Mouse (Mus musculus): ENCODE data around the gene Mto1.
A peak's percentile ranks its signal among the peaks of the same experiment; 100 is the strongest.
"Not testable (repeated sequence)": the region's sequence is repeated elsewhere in the genome, so short reads cannot be mapped to it uniquely, and the experiment has no call there.

Mto1 gene

GRCm38 (mm10) chr9:78476531-78477020, 28.6 kb downstream of the Mto1 start:
- no peak for DNase-seq

GRCm38 (mm10) chr9:78477021-78477551, 29.1 kb downstream of the Mto1 start:
- no peak for DNase-seq

DNA sequence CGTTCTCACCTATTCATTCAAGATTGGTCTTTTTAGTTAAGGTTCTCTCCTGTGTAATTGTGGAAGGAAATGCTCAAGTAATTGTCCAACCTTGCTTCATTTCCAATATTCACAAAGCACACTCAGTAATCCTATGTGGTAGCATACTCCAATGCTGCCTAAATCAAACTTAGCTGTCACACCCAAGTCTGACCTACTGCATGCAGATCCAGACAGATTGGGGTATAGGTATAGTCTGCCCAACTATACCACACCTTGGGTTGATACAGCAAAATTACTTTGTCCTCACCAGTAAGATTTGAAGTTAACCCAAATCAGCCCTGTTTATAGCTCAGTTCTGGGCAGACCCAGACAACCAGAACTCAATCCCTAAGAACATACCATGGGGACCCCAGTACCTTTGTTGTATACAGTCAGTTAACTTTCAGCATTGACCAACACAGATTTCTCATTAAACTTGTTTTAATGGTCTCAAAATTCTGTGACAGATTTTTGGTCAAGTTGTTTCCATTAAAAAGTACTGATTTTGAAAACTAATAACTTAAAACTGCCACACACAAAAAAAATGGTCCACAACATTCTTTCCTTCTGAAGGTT, 30.1 kb downstream of the Mto1 start:
- DNase-seq = not testable (repeated sequence)

GRCm38 (mm10) chr9:78479308-78479707, 31.3 kb downstream of the Mto1 start:
- DNase-seq = not testable (repeated sequence)

DNA sequence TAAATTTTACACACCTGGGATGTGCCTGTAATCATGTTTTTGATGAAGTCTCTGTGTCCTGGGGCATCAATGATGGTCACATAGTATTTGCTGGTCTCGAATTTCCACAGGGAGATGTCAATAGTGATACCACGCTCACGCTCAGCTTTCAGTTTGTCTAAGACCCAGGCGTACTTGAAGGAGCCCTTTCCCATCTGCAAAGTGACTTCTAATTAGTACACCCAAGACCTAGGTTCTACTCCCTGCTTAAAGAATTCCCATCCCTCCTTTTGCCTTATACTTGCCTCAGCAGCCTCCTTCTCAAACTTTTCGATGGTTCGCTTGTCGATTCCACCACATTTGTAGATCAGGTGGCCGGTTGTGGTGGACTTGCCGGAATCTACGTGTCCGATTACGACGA, 32.2 kb downstream of the Mto1 start:
- not testable (repeated sequence) for DNase-seq

DNA sequence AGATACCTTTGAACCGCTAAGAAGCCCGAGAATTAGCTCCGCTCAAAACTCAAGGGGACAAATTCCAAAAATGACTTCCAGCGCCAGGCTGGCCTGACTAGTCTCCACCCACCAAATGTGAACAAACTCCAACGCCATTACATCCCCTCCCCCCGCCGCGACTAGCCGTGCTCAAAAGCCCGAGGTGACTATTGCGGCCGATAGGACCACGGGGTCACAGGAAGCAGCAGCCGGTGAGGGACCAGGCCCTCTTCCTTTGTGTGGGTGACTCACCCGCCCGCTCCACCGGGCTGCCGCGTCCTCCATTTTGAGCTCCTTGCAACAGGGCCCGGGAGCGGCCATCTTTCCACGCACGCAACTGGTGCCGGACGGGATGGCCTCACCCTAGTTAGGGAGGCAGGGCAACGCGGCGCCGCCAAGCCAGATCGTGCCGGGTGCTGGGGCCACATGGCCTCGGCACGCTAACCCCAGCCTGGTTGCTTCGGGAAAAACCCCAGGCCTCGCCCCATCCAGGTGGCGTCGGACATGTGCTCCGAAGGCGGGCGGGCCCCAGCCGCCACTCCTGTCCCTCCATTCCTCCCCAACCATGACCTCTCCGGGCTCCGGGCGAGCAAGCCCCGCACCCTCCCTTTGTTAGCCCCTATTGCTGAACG, 32.8 kb downstream of the Mto1 start:
- DNase-seq = peak; percentile 89 to 93

- peak; percentile 94 to 98 for DNase-seq
Observed at GRCm38 (mm10) chr9:78481423-78482331, 33.7 kb downstream of the Mto1 start.

GRCm38 (mm10) chr9:78482386-78482785, 34.4 kb downstream of the Mto1 start:
- no peak for DNase-seq

DNA sequence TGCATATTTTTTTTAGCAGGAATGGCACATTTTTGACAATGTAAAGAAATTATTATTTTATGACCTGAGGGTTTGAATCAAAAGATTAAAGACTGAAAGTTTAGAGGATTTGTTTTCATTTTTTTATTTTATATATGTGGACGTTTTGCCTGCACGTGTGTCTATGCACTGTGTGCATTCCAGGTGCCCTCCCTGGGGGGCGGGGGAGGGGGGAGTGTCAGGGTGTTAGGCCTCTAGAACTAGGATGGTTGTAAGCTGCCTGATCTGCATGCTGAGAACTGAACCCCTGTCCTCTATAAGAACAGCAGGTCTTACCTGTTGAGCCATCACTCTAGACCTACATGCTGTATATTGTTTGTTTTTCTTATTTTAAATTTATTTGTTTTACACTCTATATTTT, 36.7 kb downstream of the Mto1 start:
- no peak for DNase-seq

DNA sequence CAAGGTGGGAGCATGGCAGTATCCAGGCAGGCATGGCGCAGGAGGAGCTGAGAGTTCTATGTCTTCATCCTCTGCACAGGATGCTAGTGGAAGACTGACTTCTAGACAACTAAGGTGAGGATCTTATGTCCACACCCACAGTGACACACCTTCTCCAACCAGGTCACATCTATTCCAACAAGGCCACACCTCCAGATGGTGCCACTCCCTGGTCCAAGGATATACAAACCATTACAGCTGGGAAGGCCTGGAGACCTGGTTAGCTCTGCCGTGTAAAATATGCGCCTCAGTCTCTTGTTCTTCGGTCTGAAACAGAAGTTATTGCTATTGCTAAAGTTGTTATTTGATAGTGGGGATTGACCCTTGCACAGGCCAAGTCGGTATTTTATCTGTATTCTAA, 40.0 kb downstream of the Mto1 start:
- not testable (repeated sequence) for DNase-seq

GRCm38 (mm10) chr9:78488890-78489420, 40.9 kb downstream of the Mto1 start, which contains the start of gene Eef1a1:
Eef1a1 (minus strand) TSS chr9:78489151.
- DNase-seq = peak; percentile 78 to 86

DNA sequence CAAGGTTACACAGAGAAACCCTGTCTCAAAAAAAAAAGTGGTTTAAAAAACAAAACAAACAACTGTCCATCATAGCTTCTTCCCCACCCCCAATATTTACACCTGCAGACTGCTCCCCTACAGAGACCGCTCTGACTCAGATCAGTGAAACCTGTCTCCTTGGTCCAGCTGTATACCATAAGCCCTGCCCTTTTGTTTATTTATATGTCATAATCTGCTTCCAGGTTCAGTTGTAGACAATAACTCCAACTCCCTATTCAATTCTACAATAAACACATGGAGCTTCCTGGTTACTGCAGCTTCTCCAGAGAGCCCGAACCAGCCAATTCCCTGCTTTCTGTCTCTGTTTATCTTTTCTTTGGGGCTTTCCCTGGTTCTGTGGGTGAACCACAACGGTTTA, 43.2 kb downstream of the Mto1 start:
- DNase-seq = no peak

DNA sequence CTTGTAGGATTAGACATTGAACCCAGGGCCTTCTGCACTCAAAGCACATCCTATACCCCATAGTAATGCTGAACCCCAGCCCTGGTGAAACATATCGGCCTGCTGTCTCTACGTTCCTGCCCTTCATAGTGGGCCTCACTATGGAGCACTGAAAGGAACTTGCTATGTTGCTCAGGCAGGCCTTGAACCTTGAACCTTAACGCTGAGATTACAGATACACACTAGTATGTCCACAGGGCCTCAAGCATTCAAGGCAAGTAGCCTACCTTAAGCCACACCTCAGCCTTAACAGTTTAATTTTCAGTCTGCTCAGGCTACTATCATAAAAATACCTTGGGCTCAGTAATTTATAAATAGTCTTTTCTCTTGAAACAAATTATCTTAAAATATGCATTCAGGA, 44.2 kb downstream of the Mto1 start:
- DNase-seq = no peak

DNA sequence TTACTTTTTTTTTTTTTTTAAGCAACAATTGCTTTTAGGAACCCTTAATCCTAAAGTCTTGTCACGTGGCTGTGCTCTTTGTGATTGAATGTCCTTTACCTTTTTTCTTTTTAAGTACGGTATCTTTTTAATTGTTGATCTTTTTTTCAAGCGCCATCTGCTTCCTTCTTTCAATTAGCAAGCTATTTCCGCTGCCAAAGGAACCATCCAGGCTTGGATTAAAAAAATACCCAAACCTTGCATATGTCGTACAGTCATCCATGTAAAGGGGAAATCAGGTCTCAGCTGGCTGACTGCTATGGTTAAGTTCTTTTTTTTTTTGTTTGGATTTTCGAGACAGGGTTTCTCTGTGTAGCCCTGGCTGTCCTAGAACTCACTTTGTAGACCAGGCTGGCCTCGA, 45.2 kb downstream of the Mto1 start:
- no peak for DNase-seq

DNA sequence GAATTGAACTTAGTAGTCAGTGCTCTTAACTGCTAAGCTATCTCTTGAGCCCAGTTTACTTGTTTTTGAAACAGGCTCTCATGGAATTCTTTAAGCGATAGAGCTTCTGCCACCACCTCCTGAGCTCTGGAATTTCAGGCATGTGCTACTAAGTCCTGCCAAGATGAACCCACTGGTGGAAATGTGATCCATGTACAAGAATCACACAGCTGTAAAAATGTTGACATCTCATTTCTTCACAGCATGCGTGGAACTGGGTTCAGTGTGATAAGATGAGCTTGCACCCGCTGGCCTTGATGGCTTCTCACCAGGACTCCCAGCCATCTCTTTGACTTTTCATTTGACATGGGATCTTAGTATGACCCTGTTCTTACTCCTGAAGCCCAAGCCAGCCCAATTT, 52.4 kb downstream of the Mto1 start:
- no peak for DNase-seq

DNA sequence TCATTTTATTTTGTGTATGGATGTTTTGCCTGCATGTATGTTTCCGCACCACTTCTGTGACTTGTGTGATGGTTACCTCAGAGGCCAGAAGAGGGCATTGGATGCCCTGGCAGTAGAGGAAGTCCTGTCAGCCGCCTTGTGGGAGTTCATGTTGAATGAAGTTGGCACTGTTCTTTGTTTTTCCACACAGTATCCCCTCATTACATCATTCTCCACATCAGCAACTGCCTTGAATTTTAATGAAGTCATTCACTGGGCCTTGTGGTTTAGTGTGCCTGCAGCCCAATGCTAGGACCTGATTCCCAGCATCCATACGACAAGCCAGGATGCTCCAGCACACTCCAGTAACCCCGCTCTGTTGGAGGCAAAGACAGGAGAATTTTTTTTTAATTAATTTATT, 53.3 kb downstream of the Mto1 start:
- no peak for DNase-seq

DNA sequence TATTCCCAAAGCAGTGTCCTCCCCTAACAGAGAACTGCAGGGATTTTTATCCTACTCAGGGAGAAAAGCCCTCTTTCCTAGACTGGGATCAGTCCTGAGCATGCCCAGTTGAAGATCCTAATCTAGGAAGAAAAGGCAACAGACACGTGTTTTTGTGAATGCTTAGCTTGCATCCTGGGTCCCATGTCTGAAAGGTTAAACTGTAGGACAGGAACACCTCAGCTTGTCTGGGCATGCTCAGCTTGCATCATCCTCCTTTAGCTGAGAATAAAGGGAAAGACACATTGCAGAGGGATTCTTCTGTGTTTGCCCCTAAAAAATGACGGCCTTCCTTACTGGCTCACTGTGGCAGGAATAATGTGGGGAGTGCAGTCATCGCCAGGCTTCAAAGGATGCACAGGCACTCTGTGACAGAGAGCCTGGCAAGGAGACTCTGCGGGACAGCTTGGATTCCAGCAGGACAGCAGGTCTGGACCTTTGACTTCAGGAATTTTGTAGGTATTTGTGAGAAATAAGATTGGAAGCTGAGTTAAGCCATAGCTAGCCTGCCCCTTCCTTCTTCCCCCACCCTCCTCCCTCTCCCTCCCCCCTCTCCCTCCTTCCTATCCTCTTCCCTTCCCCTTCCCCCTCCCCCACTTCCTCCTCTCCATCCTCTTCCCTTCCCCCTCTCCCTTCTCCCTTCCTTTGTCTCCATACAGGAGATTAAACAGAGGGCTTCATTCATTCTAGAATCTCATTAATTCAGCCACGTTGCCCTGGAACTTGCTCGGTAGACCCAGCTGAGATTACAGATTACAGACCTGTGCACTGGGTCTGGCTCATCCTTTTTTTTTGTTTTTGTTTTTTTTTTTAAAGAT, 55.4 kb downstream of the Mto1 start:
- DNase-seq = peak in 1 of 2 experiments; percentile 53

DNA sequence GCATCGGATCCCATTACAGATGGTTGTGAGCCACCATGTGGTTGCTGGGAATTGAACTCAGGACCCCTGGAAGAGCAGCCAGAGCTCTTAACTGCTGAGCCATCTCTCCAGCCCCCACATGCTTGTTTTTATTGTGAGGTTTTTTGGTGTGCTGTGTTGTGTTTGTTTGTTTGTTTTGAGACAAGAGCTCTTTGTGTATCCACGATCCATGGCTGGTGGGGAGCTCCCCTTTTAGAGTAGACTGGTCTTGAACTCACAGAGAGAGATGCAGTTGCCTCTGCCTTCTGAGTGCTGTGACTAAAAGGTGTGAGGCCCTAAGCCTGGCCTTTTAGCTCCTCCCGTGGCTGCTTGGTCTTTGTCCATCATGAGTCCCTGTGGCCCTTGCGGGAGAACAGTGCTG, 56.1 kb downstream of the Mto1 start:
- no peak for DNase-seq

GRCm38 (mm10) chr9:78504679-78505078, 56.7 kb downstream of the Mto1 start:
- no peak for DNase-seq

GRCm38 (mm10) chr9:78505223-78505622, 57.2 kb downstream of the Mto1 start:
- DNase-seq = no peak

- DNase-seq = peak; percentile 55 to 68
Observed at GRCm38 (mm10) chr9:78506002-78506721, 58.2 kb downstream of the Mto1 start.
